Mouse (Mus musculus): ENCODE data around the gene Raly. TPM values are rescaled to one million over a fixed set of nuclear protein-coding genes. Genes with fewer than 3 reads are reported as not detected.

Gene Raly
- polyA plus RNA-seq (2015; fragmentation: Nextera tagmentation; extraction: Ambion mirVana), result 25.3 and 27.5 TPM in 2 replicates

GRCm38 (mm10) chr2:154790656-154791483, at the start of gene Raly, which contains the start of gene a:
Gene Raly, plus strand, starts transcription at chr2:154791096.
Gene a, plus strand, starts transcription at chr2:154791402.
- no peaks in the 10 kb centered on the region for H3K27me3 ChIP-seq
- H3K36me3 ChIP-seq, result no peaks in the 10 kb centered on the region
- peak within 1 kb of the TSS; percentile 99 for H3K27ac ChIP-seq
- WGBS, result under 1% methylated on average over 67 of the region's 89 CpGs
- peak within 1 kb of the TSS; percentile 88 for H3K4me2 ChIP-seq
- no peaks in the 10 kb centered on the region for H3K9me3 ChIP-seq
- peak; percentile 97 for ATAC-seq (ENCODE audit: low FRiP score)
- peak within 1 kb of the TSS; percentile 97 for H3K4me3 ChIP-seq
- H3K4me1 ChIP-seq (replicated peaks), result peaks cover 47% of the 10 kb centered on the region
- H3K9ac ChIP-seq, result peak within 1 kb of the TSS; percentile 94

GRCm38 (mm10) chr2:154742911-154743819, 47.7 kb upstream of the Raly start:
- Histone ChIP-seq H3K27ac (no peak overlapping the region), H3K4me2 (no peak overlapping the region), H3K27me3 (no peaks in the 10 kb centered on the region; the same call in 1 of the 2 replicates), H3K4me3 (no peak overlapping the region), H3K9me3 (no peaks in the 10 kb centered on the region), H3K36me3 (no peaks in the 10 kb centered on the region), H3K9ac (no peak overlapping the region), H3K4me1 (replicated peaks) (peaks cover 11% of the 10 kb centered on the region; the same call in 1 of the 2 replicates)
- 72% methylated on average over 10 of the region's 10 CpGs for WGBS
- no peak for ATAC-seq (ENCODE audit: low FRiP score)

- no peaks in the 10 kb centered on the region for H3K36me3 ChIP-seq
- WGBS, result 60% methylated on average over 4 of the region's 4 CpGs
- H3K9me3 ChIP-seq, result no peaks in the 10 kb centered on the region
- no peaks in the 10 kb centered on the region; the same call in 1 of the 2 replicates for H3K27me3 ChIP-seq
- H3K9ac ChIP-seq, result no peak overlapping the region
- H3K27ac ChIP-seq, result no peak overlapping the region
- H3K4me2 ChIP-seq, result no peak overlapping the region
- H3K4me1 ChIP-seq (replicated peaks), result peaks cover 15% of the 10 kb centered on the region
- no peak for ATAC-seq (ENCODE audit: low FRiP score)
- no peak overlapping the region for H3K4me3 ChIP-seq
Observed at GRCm38 (mm10) chr2:154743915-154744314, 47.0 kb upstream of the Raly start.

GRCm38 (mm10) chr2:154748383-154748782, 42.5 kb upstream of the Raly start:
- Histone ChIP-seq H3K9ac (no peak overlapping the region), H3K4me1 (replicated peaks) (peaks cover 25% of the 10 kb centered on the region), H3K36me3 (no peaks in the 10 kb centered on the region), H3K4me3 (no peak overlapping the region), H3K9me3 (no peaks in the 10 kb centered on the region), H3K27ac (peak overlapping the region; percentile 74), H3K27me3 (no peaks in the 10 kb centered on the region; the same call in 1 of the 2 replicates), H3K4me2 (no peak overlapping the region; the same call in 1 of the 2 replicates)
- no peak for ATAC-seq (ENCODE audit: low FRiP score)
- WGBS, result 93% methylated on average over 2 of the region's 2 CpGs

- 43% methylated on average over 23 of the region's 23 CpGs for WGBS
- ATAC-seq (ENCODE audit: low FRiP score), result peak; percentile 79
Observed at GRCm38 (mm10) chr2:154749046-154750036, 41.6 kb upstream of the Raly start.

GRCm38 (mm10) chr2:154751924-154752323, 39.0 kb upstream of the Raly start:
- Histone ChIP-seq H3K27me3 (no peaks in the 10 kb centered on the region), H3K9me3 (no peaks in the 10 kb centered on the region), H3K4me3 (no peak overlapping the region), H3K9ac (no peak overlapping the region), H3K4me1 (replicated peaks) (peaks cover 19% of the 10 kb centered on the region), H3K27ac (no peak overlapping the region), H3K4me2 (no peak overlapping the region), H3K36me3 (no peaks in the 10 kb centered on the region)
- ATAC-seq (ENCODE audit: low FRiP score), result no peak
- WGBS, result 47% methylated on average over 8 of the region's 8 CpGs

More at GRCm38 (mm10) chr2:154749046-154750036, 41.6 kb upstream of the Raly start:
- Histone ChIP-seq H3K9me3 (no peaks in the 10 kb centered on the region), H3K27me3 (no peaks in the 10 kb centered on the region; the same call in 1 of the 2 replicates), H3K4me1 (replicated peaks) (peaks cover 19% of the 10 kb centered on the region), H3K4me2 (peak overlapping the region; percentile 32), H3K27ac (peak overlapping the region; percentile 74), H3K9ac (no peak overlapping the region), H3K4me3 (no peak overlapping the region), H3K36me3 (no peaks in the 10 kb centered on the region)

- Histone ChIP-seq H3K36me3 (no peaks in the 10 kb centered on the region), H3K27me3 (no peaks in the 10 kb centered on the region), H3K27ac (no peak overlapping the region), H3K4me3 (no peak overlapping the region), H3K9ac (no peak overlapping the region), H3K4me2 (no peak overlapping the region), H3K9me3 (no peaks in the 10 kb centered on the region), H3K4me1 (replicated peaks) (peaks cover 13% of the 10 kb centered on the region)
- WGBS, result 94% methylated on average over 2 of the region's 2 CpGs
- no peak for ATAC-seq (ENCODE audit: low FRiP score)
Observed at GRCm38 (mm10) chr2:154754068-154754560, 36.8 kb upstream of the Raly start.

GRCm38 (mm10) chr2:154755791-154756190, 35.1 kb upstream of the Raly start:
- H3K27ac ChIP-seq, result no peak overlapping the region
- WGBS, result 66% methylated on average over 6 of the region's 6 CpGs
- no peak overlapping the region for H3K4me2 ChIP-seq
- H3K9ac ChIP-seq, result no peak overlapping the region
- no peaks in the 10 kb centered on the region for H3K27me3 ChIP-seq
- H3K36me3 ChIP-seq, result no peaks in the 10 kb centered on the region
- ATAC-seq (ENCODE audit: low FRiP score), result no peak
- H3K4me1 ChIP-seq (replicated peaks), result peaks cover 3% of the 10 kb centered on the region
- H3K4me3 ChIP-seq, result no peak overlapping the region
- no peaks in the 10 kb centered on the region for H3K9me3 ChIP-seq

GRCm38 (mm10) chr2:154757691-154758090, 33.2 kb upstream of the Raly start:
- Histone ChIP-seq H3K27me3 (no peaks in the 10 kb centered on the region), H3K4me1 (replicated peaks) (no peaks in the 10 kb centered on the region; the same call in 1 of the 2 replicates), H3K9me3 (no peaks in the 10 kb centered on the region), H3K9ac (no peak overlapping the region), H3K36me3 (no peaks in the 10 kb centered on the region), H3K4me2 (no peak overlapping the region), H3K4me3 (no peak overlapping the region), H3K27ac (no peak overlapping the region; the same call in 1 of the 2 replicates)
- 78% methylated on average over 5 of the region's 5 CpGs for WGBS
- no peak for ATAC-seq (ENCODE audit: low FRiP score)

- Histone ChIP-seq H3K9me3 (no peaks in the 10 kb centered on the region), H3K9ac (no peak overlapping the region), H3K27ac (no peak overlapping the region), H3K36me3 (no peaks in the 10 kb centered on the region), H3K4me1 (replicated peaks) (peaks cover 5% of the 10 kb centered on the region; the same call in 1 of the 2 replicates), H3K4me2 (no peak overlapping the region), H3K27me3 (no peaks in the 10 kb centered on the region), H3K4me3 (no peak overlapping the region)
- 88% methylated on average over 1 of the region's 1 CpGs for WGBS
- ATAC-seq (ENCODE audit: low FRiP score), result no peak
Observed at GRCm38 (mm10) chr2:154758454-154758853, 32.4 kb upstream of the Raly start.

- no peaks in the 10 kb centered on the region for H3K27me3 ChIP-seq
- H3K4me3 ChIP-seq, result no peak overlapping the region
- WGBS, result 81% methylated on average over 3 of the region's 3 CpGs
- H3K4me2 ChIP-seq, result no peak overlapping the region
- H3K27ac ChIP-seq, result no peak overlapping the region
- 0 out of 2 replicates have a peak, but pooled peaks cover 5% of the 10 kb centered on the region for H3K4me1 ChIP-seq (replicated peaks)
- H3K36me3 ChIP-seq, result no peaks in the 10 kb centered on the region
- no peak overlapping the region for H3K9ac ChIP-seq
- no peak for ATAC-seq (ENCODE audit: low FRiP score)
- no peaks in the 10 kb centered on the region for H3K9me3 ChIP-seq
Observed at GRCm38 (mm10) chr2:154763226-154763625, 27.7 kb upstream of the Raly start.
